Mouse (Mus musculus) MEL (cell line): ENCODE results near the gene Prpf19. TPM values are rescaled to one million over a fixed set of nuclear protein-coding genes. Genes with fewer than 3 reads are reported as not detected.

Experiments
- DNase-seq: peaks from one replicate; pipeline ENCODE4 v3.0.0; 2011; ENCODE audit warnings: low read depth, low spot score
- H3K27ac ChIP-seq: 2 replicates; pipeline ENCODE4 v1.5.1; 2012; ENCODE audit warnings: low read depth, mild to moderate bottlenecking, control low read depth, low read length, moderate library complexity; ENCODE audit not compliant: control insufficient read depth
- H3K27me3 ChIP-seq, 2 experiments: fragments of 150-350 bp in 1 of 2; sonication (generic) in 1 of 2; 2 replicates each; pipeline ENCODE4 v1.6.1; 2012; ENCODE audit warnings: low read length in 2 of 2, mild to moderate bottlenecking in 2 of 2, improper control_type of control experiment in 1 of 2, moderate library complexity in 1 of 2; ENCODE audit not compliant: insufficient read depth in 2 of 2, control insufficient read depth in 1 of 2
- H3K36me3 ChIP-seq, 2 experiments: 2 replicates each; pipeline ENCODE4 v1.6.1; 2012 to 2014; ENCODE audit warnings: low read length in 2 of 2, improper control_type of control experiment in 1 of 2, inconsistent platforms in 1 of 2, mild to moderate bottlenecking in 1 of 2; ENCODE audit not compliant: insufficient read depth in 2 of 2, control insufficient read depth in 1 of 2
- H3K4me1 ChIP-seq, 2 experiments: fragments of 150-350 bp in 1 of 2; sonication (generic) in 1 of 2; 2 replicates each; pipeline ENCODE4 v1.6.1; 2012; ENCODE audit warnings: low read length in 2 of 2, improper control_type of control experiment in 1 of 2, mild to moderate bottlenecking in 1 of 2; ENCODE audit not compliant: insufficient read depth in 2 of 2, control insufficient read depth in 1 of 2
- H3K4me3 ChIP-seq, 2 experiments: fragments of 150-350 bp in 1 of 2; sonication (generic) in 1 of 2; 2 replicates each; pipeline ENCODE4 v1.5.1; 2012; ENCODE audit warnings: low read depth in 2 of 2, low read length in 2 of 2, mild to moderate bottlenecking in 2 of 2, moderate library complexity in 2 of 2, control low read depth in 1 of 2, improper control_type of control experiment in 1 of 2; ENCODE audit not compliant: control insufficient read depth in 1 of 2, insufficient read depth in 1 of 2
- H3K79me2 ChIP-seq: 2 replicates; pipeline ENCODE4 v1.6.1; 2012; ENCODE audit warnings: mild to moderate bottlenecking, low read length, moderate library complexity; ENCODE audit not compliant: control insufficient read depth, poor library complexity, insufficient read depth
- H3K9ac ChIP-seq: 2 replicates; pipeline ENCODE4 v1.6.1; 2012; ENCODE audit warnings: low read depth, mild to moderate bottlenecking, control low read depth, low read length, moderate library complexity; ENCODE audit not compliant: control insufficient read depth, poor library complexity, severe bottlenecking
- H3K9me3 ChIP-seq: fragments of 150-350 bp; sonication (generic); replicated peaks from 2 replicates; pipeline ENCODE4 v1.6.1; 2012; ENCODE audit warnings: mild to moderate bottlenecking, low read length, improper control_type of control experiment, moderate library complexity; ENCODE audit not compliant: insufficient read depth
- CHD1 ChIP-seq: IDR thresholded peaks from 2 replicates; pipeline ENCODE4 v1.6.1; 2012; ENCODE audit warnings: low read depth, mild to moderate bottlenecking, inconsistent platforms, low read length, improper control_type of control experiment
- E2F4 ChIP-seq: IDR thresholded peaks from 2 replicates; pipeline ENCODE4 v1.6.1; 2011; ENCODE audit warnings: low read depth, low read length, improper control_type of control experiment, borderline replicate concordance
- HCFC1 ChIP-seq: IDR thresholded peaks from 2 replicates; pipeline ENCODE4 v1.6.1; 2012; ENCODE audit warnings: low read depth, mild to moderate bottlenecking, inconsistent platforms, low read length, improper control_type of control experiment, moderate library complexity
- KAT2A ChIP-seq: conservative IDR thresholded peaks from 2 replicates; pipeline ENCODE4 v1.6.1; 2012; ENCODE audit warnings: low read depth, low read length, improper control_type of control experiment, inconsistent platforms
- MAFK ChIP-seq: IDR thresholded peaks from 2 replicates; pipeline ENCODE4 v1.6.1; 2011; ENCODE audit warnings: low read depth, mild to moderate bottlenecking, low read length, improper control_type of control experiment, borderline replicate concordance
- MAX ChIP-seq: IDR thresholded peaks from 2 replicates; pipeline ENCODE4 v1.6.1; 2011; ENCODE audit warnings: low read length, improper control_type of control experiment
- MXI1 ChIP-seq: IDR thresholded peaks from 2 replicates; pipeline ENCODE4 v1.6.1; 2011; ENCODE audit warnings: mild to moderate bottlenecking, low read depth, low read length, improper control_type of control experiment
- MYB ChIP-seq: IDR thresholded peaks from 2 replicates; pipeline ENCODE4 v1.6.1; 2011; ENCODE audit warnings: mild to moderate bottlenecking, low read depth, low read length, improper control_type of control experiment
- NELFE ChIP-seq: IDR thresholded peaks from 2 replicates; pipeline ENCODE4 v1.6.1; 2011; ENCODE audit warnings: low read depth, low read length, improper control_type of control experiment
- POLR2AphosphoS2 ChIP-seq: IDR thresholded peaks from 2 replicates; pipeline ENCODE4 v1.6.1; 2011; ENCODE audit warnings: low read length, improper control_type of control experiment
- RAD21 ChIP-seq: IDR thresholded peaks from 2 replicates; pipeline ENCODE4 v1.6.1; 2011; ENCODE audit warnings: mild to moderate bottlenecking, low read depth, low read length, improper control_type of control experiment
- RCOR1 ChIP-seq: IDR thresholded peaks from 2 replicates; pipeline ENCODE4 v1.6.1; 2012; ENCODE audit warnings: low read depth, mild to moderate bottlenecking, inconsistent platforms, low read length, improper control_type of control experiment
- SIN3A ChIP-seq: IDR thresholded peaks from 2 replicates; pipeline ENCODE4 v1.6.1; 2012; ENCODE audit warnings: low read length, improper control_type of control experiment, inconsistent platforms
- TAL1 ChIP-seq: IDR thresholded peaks from 2 replicates; pipeline ENCODE4 v1.6.1; 2012; ENCODE audit warnings: mild to moderate bottlenecking, inconsistent platforms, low read length, moderate library complexity, mixed read lengths
- TBP ChIP-seq: IDR thresholded peaks from 2 replicates; pipeline ENCODE4 v1.8.0; 2011; ENCODE audit warnings: low read depth, low read length, improper control_type of control experiment
- UBTF ChIP-seq: IDR thresholded peaks from 2 replicates; pipeline ENCODE4 v1.6.1; 2012; ENCODE audit warnings: low read depth, mild to moderate bottlenecking, inconsistent platforms, low read length, improper control_type of control experiment, moderate library complexity, borderline replicate concordance; ENCODE audit not compliant: insufficient read depth
- USF2 ChIP-seq, 2 experiments: IDR thresholded peaks; 2 replicates each; pipeline ENCODE4 v1.6.1; 2011 to 2012; ENCODE audit warnings: improper control_type of control experiment in 2 of 2, low read length in 2 of 2, borderline replicate concordance in 1 of 2, inconsistent platforms in 1 of 2, low read depth in 1 of 2, mild to moderate bottlenecking in 1 of 2; ENCODE audit not compliant: insufficient read depth in 1 of 2
- ZC3H11A ChIP-seq: IDR thresholded peaks from 2 replicates; pipeline ENCODE4 v1.6.1; 2012; ENCODE audit warnings: low read depth, mild to moderate bottlenecking, inconsistent platforms, low read length, improper control_type of control experiment
- ZKSCAN1 ChIP-seq: IDR thresholded peaks from 2 replicates; pipeline ENCODE4 v1.6.1; 2012; ENCODE audit warnings: low read depth, mild to moderate bottlenecking, inconsistent platforms, low read length, improper control_type of control experiment, moderate library complexity
- ZMIZ1 ChIP-seq: IDR thresholded peaks from 2 replicates; pipeline ENCODE4 v1.6.1; 2012; ENCODE audit warnings: low read depth, mild to moderate bottlenecking, inconsistent platforms, low read length, improper control_type of control experiment, moderate library complexity
- ZNF384 ChIP-seq: IDR thresholded peaks from 2 replicates; pipeline ENCODE4 v1.6.1; 2012; ENCODE audit warnings: low read depth, mild to moderate bottlenecking, inconsistent platforms, low read length, improper control_type of control experiment
- polyA plus RNA-seq, 2 experiments: library from polyadenylated mRNA; stranded (reverse) in 1 of 2; unstranded in 1 of 2; fragments of >175 nt in 1 of 2; fragments of >200 nt in 1 of 2; gene quantifications; 2 replicates each; pipeline versions ENCODE4 v1.2.1 to v1.2.4; 2012; ENCODE audit warnings: low replicate concordance in 2 of 2, low read depth in 1 of 2; ENCODE audit not compliant: insufficient read length in 2 of 2, insufficient read depth in 1 of 2, missing spikeins in 1 of 2
- total RNA-seq: library from RNA; depleted of rRNA; stranded (reverse); fragments of 300-350 nt; gene quantifications from 2 replicates; pipeline ENCODE4 v1.2.3, GENCODE M21; 2012

The Prpf19 gene
- total and polyA plus RNA-seq, 3 experiments = 128 to 363 (median 158) TPM

GRCm38 (mm10) chr19:10901046-10901445, 6.0 kb downstream of the Prpf19 start:
- DNase-seq = no peak
- H3K79me2 ChIP-seq = peaks cover 25% of the 10 kb centered on the region
- no peaks in the 10 kb centered on the region for H3K27me3 ChIP-seq
- no peak overlapping the region for H3K27ac ChIP-seq
- H3K4me1 ChIP-seq = peaks cover 0 to 3% of the 10 kb centered on the region in 2 experiments; a peak in 1 of 4 replicates
- no peak overlapping the region for H3K9ac ChIP-seq
- no peak overlapping the region for H3K4me3 ChIP-seq
- no peak for TF ChIP-seq RAD21
- TF ChIP-seq MYB = no peak
- TF ChIP-seq UBTF = no peak
- TF ChIP-seq MAX = no peak
- TF ChIP-seq RCOR1 = no peak
- TF ChIP-seq ZMIZ1 = no peak
- TF ChIP-seq TBP = no peak
- no peak for TF ChIP-seq CHD1
- TF ChIP-seq MXI1 = no peak
- TF ChIP-seq ZNF384 = no peak
- TF ChIP-seq, all 39 proteins: peak for 0
- Histone ChIP-seq H3K36me3 (peaks cover 10 to 11% of the 10 kb centered on the region in 2 experiments), H3K9me3 (no peaks in the 10 kb centered on the region)

- no peak overlapping the region for H3K9ac ChIP-seq
- no peaks in the 10 kb centered on the region for H3K27me3 ChIP-seq
- no peak for TF ChIP-seq ZKSCAN1
- TF ChIP-seq POLR2AphosphoS2 = no peak
- no peak for TF ChIP-seq HCFC1
- no peak for TF ChIP-seq ZNF384
- TF ChIP-seq MAFK = no peak
- TF ChIP-seq E2F4 = no peak
- no peak for TF ChIP-seq TAL1
- TF ChIP-seq SIN3A = no peak
- no peak for TF ChIP-seq KAT2A
- TF ChIP-seq ZC3H11A = no peak
- no peak for TF ChIP-seq USF2 (IDR thresholded peaks at IDR 0.05; ENCODE audit: borderline replicate concordance in 1 of 2, insufficient read depth in 1 of 2, low read depth in 1 of 2, low read length in 2 of 2)
- no peak for TF ChIP-seq CHD1
- TF ChIP-seq NELFE = no peak
- DNase-seq = no peak
- no peaks in the 10 kb centered on the region for H3K4me1 ChIP-seq
- H3K27ac ChIP-seq = no peak overlapping the region
- no peaks in the 10 kb centered on the region for H3K79me2 ChIP-seq
- H3K9me3 ChIP-seq = no peaks in the 10 kb centered on the region
- H3K4me3 ChIP-seq = no peak overlapping the region
- peaks cover 0 to 8% of the 10 kb centered on the region in 2 experiments; a peak in 2 of 4 replicates for H3K36me3 ChIP-seq
Observed at GRCm38 (mm10) chr19:10904512-10904911, 9.5 kb downstream of the Prpf19 start.
